In genomic region chr3:123448096-123448495, GRCm38 (mm10) we compare ENCODE assay signal across 7 mouse cellular contexts. TPM values are rescaled to one million over a fixed set of nuclear protein-coding genes. Genes with fewer than 3 reads are reported as not detected.
DNase-seq lines count a peak whose midpoint lies in the region; ATAC-seq and TF ChIP-seq lines count a peak whose summit lies in the region.

No protein-coding gene starts in this region.

- peaks cover 8% of the 10 kb centered on the region for H3K27me3 ChIP-seq in hindbrain, embryonic 11.5 days (ENCODE audit: control insufficient read depth, insufficient read depth, low read length)
- H3K27me3 ChIP-seq in stomach, postnatal 0 days (ENCODE audit: control insufficient read depth, insufficient read depth, low read length), result peaks cover 6% of the 10 kb centered on the region; the same call in 1 of the 2 replicates

- WGBS in hindbrain, embryonic 11.5 days, result 4% methylated on average over 10 of the region's 10 CpGs
- whole genome bisulfite sequencing in stomach, postnatal 0 days, result 6% methylated on average over 10 of the region's 10 CpGs

- peak overlapping the region; percentile 100 for H3K4me2 ChIP-seq in hindbrain, embryonic 11.5 days (replicated peaks; ENCODE audit: low read depth, low read length)
- H3K4me2 ChIP-seq in stomach, postnatal 0 days (replicated peaks; ENCODE audit: low read depth), result peak overlapping the region; percentile 100

- TF ChIP-seq CTCF in stomach, postnatal 0 days (IDR thresholded peaks at IDR 0.05; ENCODE audit: low read depth), result no peak

- H3K9ac ChIP-seq in hindbrain, embryonic 11.5 days (ENCODE audit: low read depth, low read length), result no peak overlapping the region
- no peak overlapping the region for H3K9ac ChIP-seq in stomach, postnatal 0 days (ENCODE audit: low read length)

- no peaks in the 10 kb centered on the region for H3K36me3 ChIP-seq in hindbrain, embryonic 11.5 days (ENCODE audit: control insufficient read depth, insufficient read depth, low read length)
- H3K36me3 ChIP-seq in stomach, postnatal 0 days (ENCODE audit: control insufficient read depth, insufficient read depth, low read length), result no peaks in the 10 kb centered on the region

- intact Hi-C loops in gastrocnemius, postnatal 36 days (cut with DNase I), result no loop called here

- peak; percentile 31 for DNase-seq in CD4-positive helper T cell, adult 2 months (ENCODE audit: low read depth, low spot score)
- DNase-seq in adrenal gland, postnatal 14 days, result peak; percentile 39
- peak; percentile 57 for DNase-seq in hindbrain, embryonic 11.5 days (ENCODE audit: low spot score)
- peak; percentile 63 for DNase-seq in lung, postnatal 10 days
- peak; percentile 20 for DNase-seq in stomach, postnatal 0 days (ENCODE audit: low spot score)
- DNase-seq in testis, postnatal 14 days (ENCODE audit: low spot score), result no peak
- DNase-seq in gastrocnemius, postnatal 36 days, result no peak

- H3K27ac ChIP-seq in hindbrain, embryonic 11.5 days (ENCODE audit: low read depth, low read length), result no peak overlapping the region
- H3K27ac ChIP-seq in stomach, postnatal 0 days (replicated peaks), result no peak overlapping the region

- H3K9me3 ChIP-seq in hindbrain, embryonic 11.5 days (ENCODE audit: control insufficient read depth, low read length), result no peaks in the 10 kb centered on the region
- no peaks in the 10 kb centered on the region for H3K9me3 ChIP-seq in stomach, postnatal 0 days (ENCODE audit: control insufficient read depth, low read length)

- peak overlapping the region; percentile 68; the same call in 1 of the 2 replicates for H3K4me3 ChIP-seq in hindbrain, embryonic 11.5 days (ENCODE audit: low read depth, low read length)
- H3K4me3 ChIP-seq in stomach, postnatal 0 days (ENCODE audit: low read depth, low read length), result peak overlapping the region; percentile 69

- no peak for TF ChIP-seq EP300 in stomach, postnatal 0 days (optimal IDR thresholded peaks at IDR 0.05)

- peak; percentile 67; the same call in 1 of the 2 replicates for ATAC-seq in hindbrain, embryonic 11.5 days (ENCODE audit: low FRiP score)
- ATAC-seq in stomach, postnatal 0 days (ENCODE audit: low FRiP score, low TSS enrichment), result no peak

- H3K4me1 ChIP-seq in hindbrain, embryonic 11.5 days (replicated peaks; ENCODE audit: control insufficient read depth, insufficient read depth, low read length), result 0 out of 2 replicates have a peak, but pooled peaks cover 3% of the 10 kb centered on the region
- H3K4me1 ChIP-seq in stomach, postnatal 0 days (replicated peaks; ENCODE audit: control insufficient read depth, insufficient read depth), result no peaks in the 10 kb centered on the region

RNA-seq across cellular contexts. Expression of gene Prss12, which starts 1.4 kb away (rescaled TPM):
- total RNA-seq in adrenal gland, postnatal 14 days (2021), result 1.7 and 3.9 TPM in 2 replicates
- polyA plus RNA-seq in hindbrain, embryonic 11.5 days (2014; fragmentation: Nextera tagmentation; extraction: Ambion mirVana), result 4.2 and 6.3 TPM in 2 replicates
- 3.1 and 3.3 TPM in 2 replicates for polyA plus RNA-seq in stomach, postnatal 0 days (2015; fragmentation: Nextera tagmentation; extraction: Ambion mirVana)
- total RNA-seq in gastrocnemius, postnatal 36 days (2021), result under 1 TPM; 0.32 to 0.66 TPM

Comparison
In these comparisons a context has a peak if more than half of its experiments do, and no peak if none do; other contexts are left out.
1. DNase-seq: peak in CD4-positive helper T cell, adult 2 months (single experiment), adrenal gland, postnatal 14 days (single experiment), hindbrain, embryonic 11.5 days (single experiment), lung, postnatal 10 days (single experiment) and stomach, postnatal 0 days (single experiment); none in testis, postnatal 14 days (single experiment) and gastrocnemius, postnatal 36 days (0 of 2).